Mouse (Mus musculus) retina, postnatal 7 days (tissue): ENCODE data around the gene Fancc.
"Not testable (repeated sequence)": the region's sequence is repeated elsewhere in the genome, so short reads cannot be mapped to it uniquely, and the experiment has no call there.

Source experiments
- DNase-seq: peaks from one replicate; pipeline ENCODE4 v3.0.0-alpha.2; 2012; ENCODE audit warnings: low read depth, low spot score

Fancc gene

GRCm38 (mm10) chr13:63317681-63318104 lies 179.4 kb downstream of the Fancc start:
- no peak for DNase-seq

- no peak for DNase-seq
Observed at GRCm38 (mm10) chr13:63316407-63316806, 180.7 kb downstream of the Fancc start.

- DNase-seq, result no peak
Observed at GRCm38 (mm10) chr13:63315777-63316176, 181.3 kb downstream of the Fancc start.

GRCm38 (mm10) chr13:63315111-63315510 lies 182.0 kb downstream of the Fancc start:
- not testable (repeated sequence) for DNase-seq

- DNase-seq, result no peak
Observed at GRCm38 (mm10) chr13:63314608-63314920, 182.5 kb downstream of the Fancc start.

- DNase-seq, result no peak
Observed at GRCm38 (mm10) chr13:63313748-63314607, 183.1 kb downstream of the Fancc start.

- DNase-seq, result no peak
Observed at GRCm38 (mm10) chr13:63313247-63313646, 183.8 kb downstream of the Fancc start.

GRCm38 (mm10) chr13:63311156-63311555 lies 185.9 kb downstream of the Fancc start:
- DNase-seq, result no peak

- DNase-seq, result no peak
Observed at GRCm38 (mm10) chr13:63309563-63309962, 187.5 kb downstream of the Fancc start.

GRCm38 (mm10) chr13:63306768-63307167 lies 190.3 kb downstream of the Fancc start:
- DNase-seq, result no peak

GRCm38 (mm10) chr13:63305160-63306011 lies 191.7 kb downstream of the Fancc start:
- no peak for DNase-seq

- DNase-seq, result no peak
Observed at GRCm38 (mm10) chr13:63304799-63305159, 192.3 kb downstream of the Fancc start.

GRCm38 (mm10) chr13:63304124-63304792 lies 192.8 kb downstream of the Fancc start:
- DNase-seq, result no peak

- no peak for DNase-seq
Observed at GRCm38 (mm10) chr13:63302381-63302780, 194.7 kb downstream of the Fancc start.

- DNase-seq, result no peak
Observed at GRCm38 (mm10) chr13:63301764-63302209, 195.3 kb downstream of the Fancc start.

GRCm38 (mm10) chr13:63300929-63301328 lies 196.1 kb downstream of the Fancc start:
- DNase-seq, result no peak

GRCm38 (mm10) chr13:63298931-63299330 lies 198.1 kb downstream of the Fancc start:
- DNase-seq, result no peak

GRCm38 (mm10) chr13:63297933-63298332 lies 199.1 kb downstream of the Fancc start:
- DNase-seq, result no peak

GRCm38 (mm10) chr13:63297003-63297402 lies 200.1 kb downstream of the Fancc start:
- DNase-seq, result no peak

GRCm38 (mm10) chr13:63296300-63296699 lies 200.8 kb downstream of the Fancc start:
- no peak for DNase-seq

GRCm38 (mm10) chr13:63294359-63295193 lies 202.5 kb downstream of the Fancc start:
- no peak for DNase-seq
